Mouse (Mus musculus): ENCODE results near the gene Pdgfa. TPM values are rescaled to one million over a fixed set of nuclear protein-coding genes. Genes with fewer than 3 reads are reported as not detected.

Gene Pdgfa
- polyA plus RNA-seq, 1 experiment, result 43.7 TPM

DNA sequence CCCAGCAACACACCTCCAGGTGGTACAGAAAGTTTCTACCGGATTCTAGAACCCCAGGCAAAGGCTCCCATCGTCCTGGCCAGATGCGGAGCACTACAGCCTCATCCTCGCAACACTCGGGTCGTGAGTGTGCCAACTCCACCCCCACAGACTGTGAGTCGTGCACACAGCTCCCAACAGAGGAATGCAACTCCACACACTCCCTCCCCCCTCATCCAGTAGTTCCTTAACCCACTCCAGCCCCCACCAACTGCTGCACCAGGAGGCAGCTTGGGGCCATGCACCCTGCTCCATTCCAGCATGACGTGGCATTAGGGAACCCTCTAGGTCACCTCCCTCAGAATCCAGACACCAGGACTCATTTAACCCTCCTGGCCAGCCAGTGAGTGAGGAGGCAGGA is 17.3 kb downstream of the Pdgfa start:
- no peak overlapping the region for H3ac ChIP-seq (ENCODE audit: control insufficient read depth, insufficient read length)
- peaks cover 7% of the 10 kb centered on the region for H3K79me2 ChIP-seq (ENCODE audit: control insufficient read depth, insufficient read depth)
- H3K4me3 ChIP-seq, result no peak overlapping the region
- no peaks in the 10 kb centered on the region for H3K27me3 ChIP-seq (ENCODE audit: control insufficient read depth, insufficient read depth, insufficient read length)
- H3K4me2 ChIP-seq (ENCODE audit: low read depth), result no peak overlapping the region
- H3K36me3 ChIP-seq (ENCODE audit: control insufficient read depth, insufficient read depth), result peaks cover 28% of the 10 kb centered on the region
- TF ChIP-seq REST (IDR thresholded peaks at IDR 0.05; ENCODE audit: insufficient read depth, insufficient read length) (no peak), TCF3 (IDR thresholded peaks at IDR 0.05; ENCODE audit: insufficient read length, low read depth) (no peak), USF1 (IDR thresholded peaks at IDR 0.05; ENCODE audit: low read depth) (no peak)

DNA sequence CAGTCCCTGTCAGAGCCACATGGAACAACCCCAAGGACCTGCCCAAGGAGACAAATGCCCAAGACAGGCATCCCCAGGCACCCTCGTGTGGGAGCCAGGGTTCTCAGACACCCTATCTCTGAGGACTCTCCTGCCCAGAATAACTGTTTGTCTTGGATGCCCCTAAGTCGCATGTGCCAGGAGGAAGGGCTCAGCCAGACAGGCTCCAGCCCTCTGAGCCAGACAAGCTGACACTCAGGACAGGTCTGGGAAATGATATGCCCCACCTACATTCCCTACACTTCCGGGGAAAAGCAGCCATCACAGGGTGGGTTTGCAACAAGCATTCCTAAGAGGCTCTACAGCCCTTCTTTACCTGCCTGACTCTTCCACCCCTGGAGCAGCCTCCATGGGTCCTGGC is 19.4 kb downstream of the Pdgfa start:
- Histone ChIP-seq H3K79me2 (ENCODE audit: control insufficient read depth, insufficient read depth) (peaks cover 5% of the 10 kb centered on the region), H3K4me2 (ENCODE audit: low read depth) (no peak overlapping the region), H3K36me3 (ENCODE audit: control insufficient read depth, insufficient read depth) (peaks cover 23% of the 10 kb centered on the region), H3K4me3 (no peak overlapping the region), H3K27me3 (ENCODE audit: control insufficient read depth, insufficient read depth, insufficient read length) (no peaks in the 10 kb centered on the region), H3ac (ENCODE audit: control insufficient read depth, insufficient read length) (no peak overlapping the region)
- TF ChIP-seq E2F4 (IDR thresholded peaks at IDR 0.05; ENCODE audit: insufficient read depth) (no peak), POLR2A (IDR thresholded peaks at IDR 0.05; ENCODE audit: insufficient read length, low read depth) (no peak), SRF (IDR thresholded peaks at IDR 0.05; ENCODE audit: control insufficient read depth, insufficient read length, low read depth) (no peak), MYOG (IDR thresholded peaks at IDR 0.05; ENCODE audit: control insufficient read depth in 1 of 3, insufficient read depth in 1 of 3, insufficient read length in 2 of 3, low read depth in 2 of 3) (no peak), USF1 (IDR thresholded peaks at IDR 0.05; ENCODE audit: low read depth) (no peak), CEBPB (IDR thresholded peaks at IDR 0.05; ENCODE audit: insufficient read depth, poor library complexity, severe bottlenecking) (no peak), TCF12 (IDR thresholded peaks at IDR 0.05; ENCODE audit: insufficient read depth, poor library complexity, severe bottlenecking) (no peak), TCF3 (IDR thresholded peaks at IDR 0.05; ENCODE audit: insufficient read length, low read depth) (no peak), REST (IDR thresholded peaks at IDR 0.05; ENCODE audit: insufficient read depth, insufficient read length) (no peak), MAX (IDR thresholded peaks at IDR 0.05; ENCODE audit: low read depth) (no peak), MYOD1 (IDR thresholded peaks at IDR 0.05; ENCODE audit: control insufficient read depth in 1 of 3, insufficient read length in 2 of 3, low read depth in 2 of 3) (no peak), POLR2AphosphoS2 (IDR thresholded peaks at IDR 0.05; ENCODE audit: insufficient read length, low read depth) (no peak)

DNA sequence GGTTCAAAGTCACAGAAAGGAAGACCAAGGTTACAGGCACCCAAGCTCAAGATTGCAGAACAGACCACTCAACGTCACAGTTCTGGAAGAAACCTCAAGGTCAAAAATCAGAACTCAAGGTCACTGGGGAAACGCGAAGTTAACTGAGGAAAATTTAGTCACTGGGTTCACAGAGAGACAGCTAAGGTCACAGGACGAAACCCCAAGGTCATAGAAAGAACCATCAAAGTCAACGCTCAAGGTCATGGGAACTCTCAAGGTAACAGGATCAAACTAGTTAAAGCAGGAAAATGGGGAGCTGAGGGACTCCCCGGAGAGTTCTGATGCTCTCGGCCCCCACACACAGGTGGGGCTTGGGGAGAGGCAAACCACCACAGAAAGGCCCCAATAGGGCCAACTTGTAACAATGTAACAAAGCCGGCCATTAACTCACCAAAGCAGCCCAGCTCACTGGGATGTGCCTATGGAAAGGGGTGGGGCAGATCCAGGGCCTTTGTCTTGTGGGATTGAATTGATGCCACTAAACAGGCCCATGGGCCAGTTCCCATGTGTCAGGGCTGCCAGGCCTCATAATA is 22.2 kb downstream of the Pdgfa start:
- Histone ChIP-seq H3K4me2 (ENCODE audit: low read depth) (no peak overlapping the region), H3K4me3 (no peak overlapping the region), H3K36me3 (ENCODE audit: control insufficient read depth, insufficient read depth) (peaks cover 23% of the 10 kb centered on the region), H3K79me2 (ENCODE audit: control insufficient read depth, insufficient read depth) (no peaks in the 10 kb centered on the region), H3ac (ENCODE audit: control insufficient read depth, insufficient read length) (no peak overlapping the region), H3K27me3 (ENCODE audit: control insufficient read depth, insufficient read depth, insufficient read length) (no peaks in the 10 kb centered on the region)
- no peak for TF ChIP-seq POLR2A (IDR thresholded peaks at IDR 0.05; ENCODE audit: insufficient read length, low read depth)
- no peak for TF ChIP-seq MYOG (IDR thresholded peaks at IDR 0.05; ENCODE audit: control insufficient read depth in 1 of 3, insufficient read depth in 1 of 3, insufficient read length in 2 of 3, low read depth in 2 of 3)
- TF ChIP-seq E2F4 (IDR thresholded peaks at IDR 0.05; ENCODE audit: insufficient read depth), result no peak
- TF ChIP-seq TCF12 (IDR thresholded peaks at IDR 0.05; ENCODE audit: insufficient read depth, poor library complexity, severe bottlenecking), result no peak
- no peak for TF ChIP-seq MYOD1 (IDR thresholded peaks at IDR 0.05; ENCODE audit: control insufficient read depth in 1 of 3, insufficient read length in 2 of 3, low read depth in 2 of 3)
- TF ChIP-seq MAX (IDR thresholded peaks at IDR 0.05; ENCODE audit: low read depth), result no peak
- no peak for TF ChIP-seq POLR2AphosphoS2 (IDR thresholded peaks at IDR 0.05; ENCODE audit: insufficient read length, low read depth)
- no peak for TF ChIP-seq USF1 (IDR thresholded peaks at IDR 0.05; ENCODE audit: low read depth)
- no peak for TF ChIP-seq REST (IDR thresholded peaks at IDR 0.05; ENCODE audit: insufficient read depth, insufficient read length)
- no peak for TF ChIP-seq TCF3 (IDR thresholded peaks at IDR 0.05; ENCODE audit: insufficient read length, low read depth)
- no peak for TF ChIP-seq SRF (IDR thresholded peaks at IDR 0.05; ENCODE audit: control insufficient read depth, insufficient read length, low read depth)
- TF ChIP-seq CEBPB (IDR thresholded peaks at IDR 0.05; ENCODE audit: insufficient read depth, poor library complexity, severe bottlenecking), result no peak

DNA sequence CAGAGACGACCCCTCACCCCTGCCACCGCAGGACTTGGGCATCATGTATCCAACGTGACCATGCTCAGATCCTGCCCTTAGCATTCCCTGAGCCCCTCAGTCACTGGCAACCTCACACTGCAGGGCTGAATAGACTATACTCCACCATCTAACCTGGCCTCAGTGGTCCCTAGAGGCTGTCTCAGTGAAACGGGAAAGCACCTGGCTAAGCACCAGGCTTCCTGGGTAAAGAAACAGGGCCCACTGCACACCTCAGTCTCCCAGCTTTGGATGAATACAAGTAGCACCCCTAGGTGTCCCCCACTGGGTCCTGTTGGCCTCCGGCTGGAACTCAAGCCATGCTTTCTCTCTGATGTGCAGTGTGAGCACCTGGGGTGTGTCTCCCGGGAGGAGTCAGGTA is 23.7 kb downstream of the Pdgfa start:
- no peak overlapping the region for H3K4me2 ChIP-seq (ENCODE audit: low read depth)
- no peaks in the 10 kb centered on the region for H3K79me2 ChIP-seq (ENCODE audit: control insufficient read depth, insufficient read depth)
- H3K4me3 ChIP-seq, result no peak overlapping the region
- H3K27me3 ChIP-seq (ENCODE audit: control insufficient read depth, insufficient read depth, insufficient read length), result no peaks in the 10 kb centered on the region
- H3ac ChIP-seq (ENCODE audit: control insufficient read depth, insufficient read length), result no peak overlapping the region
- peaks cover 18% of the 10 kb centered on the region for H3K36me3 ChIP-seq (ENCODE audit: control insufficient read depth, insufficient read depth)
- TF ChIP-seq MYOG (IDR thresholded peaks at IDR 0.05; ENCODE audit: control insufficient read depth in 1 of 3, insufficient read depth in 1 of 3, insufficient read length in 2 of 3, low read depth in 2 of 3), result no peak
- TF ChIP-seq E2F4 (IDR thresholded peaks at IDR 0.05; ENCODE audit: insufficient read depth), result no peak
- no peak for TF ChIP-seq POLR2AphosphoS2 (IDR thresholded peaks at IDR 0.05; ENCODE audit: insufficient read length, low read depth)
- TF ChIP-seq TCF12 (IDR thresholded peaks at IDR 0.05; ENCODE audit: insufficient read depth, poor library complexity, severe bottlenecking), result no peak
- TF ChIP-seq TCF3 (IDR thresholded peaks at IDR 0.05; ENCODE audit: insufficient read length, low read depth), result no peak
- no peak for TF ChIP-seq USF1 (IDR thresholded peaks at IDR 0.05; ENCODE audit: low read depth)
- TF ChIP-seq CEBPB (IDR thresholded peaks at IDR 0.05; ENCODE audit: insufficient read depth, poor library complexity, severe bottlenecking), result no peak
- no peak for TF ChIP-seq REST (IDR thresholded peaks at IDR 0.05; ENCODE audit: insufficient read depth, insufficient read length)
- TF ChIP-seq MYOD1 (IDR thresholded peaks at IDR 0.05; ENCODE audit: control insufficient read depth in 1 of 3, insufficient read length in 2 of 3, low read depth in 2 of 3), result no peak
- no peak for TF ChIP-seq SRF (IDR thresholded peaks at IDR 0.05; ENCODE audit: control insufficient read depth, insufficient read length, low read depth)
- no peak for TF ChIP-seq POLR2A (IDR thresholded peaks at IDR 0.05; ENCODE audit: insufficient read length, low read depth)
- no peak for TF ChIP-seq MAX (IDR thresholded peaks at IDR 0.05; ENCODE audit: low read depth)

DNA sequence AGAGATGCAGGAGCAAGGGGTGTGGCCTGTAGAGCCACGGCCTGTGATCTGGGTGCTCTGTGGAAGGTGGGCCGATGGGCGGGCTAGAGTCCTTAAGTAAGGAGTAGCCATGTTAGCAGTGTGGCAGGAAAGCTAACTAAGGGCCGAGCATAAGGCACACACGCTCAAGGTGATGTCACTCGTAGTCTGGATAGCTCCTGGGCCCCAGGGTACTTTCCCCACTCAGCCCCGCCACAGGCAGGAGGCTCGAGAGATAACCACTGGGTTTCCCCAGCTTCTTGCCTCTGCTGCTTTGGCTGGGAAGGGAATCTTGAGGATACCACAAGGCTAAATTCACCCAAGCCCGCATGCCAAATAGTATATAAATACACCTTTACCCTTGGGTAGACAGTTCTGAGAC is 25.8 kb downstream of the Pdgfa start:
- Histone ChIP-seq H3K4me3 (no peak overlapping the region), H3ac (ENCODE audit: control insufficient read depth, insufficient read length) (no peak overlapping the region), H3K36me3 (ENCODE audit: control insufficient read depth, insufficient read depth) (peaks cover 16% of the 10 kb centered on the region), H3K27me3 (ENCODE audit: control insufficient read depth, insufficient read depth, insufficient read length) (no peaks in the 10 kb centered on the region), H3K79me2 (ENCODE audit: control insufficient read depth, insufficient read depth) (no peaks in the 10 kb centered on the region), H3K4me2 (ENCODE audit: low read depth) (no peak overlapping the region)
- TF ChIP-seq TCF12 (IDR thresholded peaks at IDR 0.05; ENCODE audit: insufficient read depth, poor library complexity, severe bottlenecking), result no peak
- TF ChIP-seq POLR2A (IDR thresholded peaks at IDR 0.05; ENCODE audit: insufficient read length, low read depth), result no peak
- no peak for TF ChIP-seq MYOD1 (IDR thresholded peaks at IDR 0.05; ENCODE audit: control insufficient read depth in 1 of 3, insufficient read length in 2 of 3, low read depth in 2 of 3)
- no peak for TF ChIP-seq E2F4 (IDR thresholded peaks at IDR 0.05; ENCODE audit: insufficient read depth)
- no peak for TF ChIP-seq REST (IDR thresholded peaks at IDR 0.05; ENCODE audit: insufficient read depth, insufficient read length)
- no peak for TF ChIP-seq CEBPB (IDR thresholded peaks at IDR 0.05; ENCODE audit: insufficient read depth, poor library complexity, severe bottlenecking)
- no peak for TF ChIP-seq SRF (IDR thresholded peaks at IDR 0.05; ENCODE audit: control insufficient read depth, insufficient read length, low read depth)
- no peak for TF ChIP-seq MYOG (IDR thresholded peaks at IDR 0.05; ENCODE audit: control insufficient read depth in 1 of 3, insufficient read depth in 1 of 3, insufficient read length in 2 of 3, low read depth in 2 of 3)
- no peak for TF ChIP-seq TCF3 (IDR thresholded peaks at IDR 0.05; ENCODE audit: insufficient read length, low read depth)
- no peak for TF ChIP-seq MAX (IDR thresholded peaks at IDR 0.05; ENCODE audit: low read depth)
- TF ChIP-seq USF1 (IDR thresholded peaks at IDR 0.05; ENCODE audit: low read depth), result no peak
- TF ChIP-seq POLR2AphosphoS2 (IDR thresholded peaks at IDR 0.05; ENCODE audit: insufficient read length, low read depth), result no peak
